Mouse (Mus musculus) heart, postnatal 0 days (tissue): ENCODE results near the gene Cnbd2.
A peak's percentile ranks its signal among the peaks of the same experiment; 100 is the strongest.

ENCODE experiments used
- CTCF ChIP-seq: IDR thresholded peaks from 2 replicates; pipeline ENCODE4 v1.5.1; 2016; ENCODE audit warnings: antibody characterized with exemption, control low read depth, low read depth
- EP300 ChIP-seq: IDR thresholded peaks from 2 replicates; pipeline ENCODE4 v1.6.1; 2016; ENCODE audit warnings: antibody characterized with exemption, low read depth

DNA sequence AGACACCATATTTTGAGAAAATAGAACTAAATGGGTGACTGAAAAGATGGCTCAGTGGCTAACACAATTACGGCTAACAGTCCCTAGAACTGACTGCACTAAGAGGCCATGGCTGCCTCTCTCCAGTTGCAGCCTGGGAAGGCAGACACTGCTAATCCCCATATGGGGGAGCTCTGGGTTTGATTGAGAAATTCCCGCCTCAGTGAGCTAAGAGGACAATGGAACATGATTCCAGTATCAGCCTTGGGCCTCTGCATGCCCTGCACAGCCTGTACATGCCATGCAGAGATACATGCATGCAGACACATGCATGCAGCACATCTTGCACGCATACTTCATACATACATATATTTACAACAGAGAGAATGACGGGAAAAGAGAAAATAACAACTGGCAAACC is 69.3 kb downstream of the Cnbd2 start:
- TF ChIP-seq CTCF: peak; percentile 36
- no peak for TF ChIP-seq EP300
